Mouse (Mus musculus): ENCODE results near the gene Trim13.
A peak's percentile ranks its signal among the peaks of the same experiment; 100 is the strongest.

DNA sequence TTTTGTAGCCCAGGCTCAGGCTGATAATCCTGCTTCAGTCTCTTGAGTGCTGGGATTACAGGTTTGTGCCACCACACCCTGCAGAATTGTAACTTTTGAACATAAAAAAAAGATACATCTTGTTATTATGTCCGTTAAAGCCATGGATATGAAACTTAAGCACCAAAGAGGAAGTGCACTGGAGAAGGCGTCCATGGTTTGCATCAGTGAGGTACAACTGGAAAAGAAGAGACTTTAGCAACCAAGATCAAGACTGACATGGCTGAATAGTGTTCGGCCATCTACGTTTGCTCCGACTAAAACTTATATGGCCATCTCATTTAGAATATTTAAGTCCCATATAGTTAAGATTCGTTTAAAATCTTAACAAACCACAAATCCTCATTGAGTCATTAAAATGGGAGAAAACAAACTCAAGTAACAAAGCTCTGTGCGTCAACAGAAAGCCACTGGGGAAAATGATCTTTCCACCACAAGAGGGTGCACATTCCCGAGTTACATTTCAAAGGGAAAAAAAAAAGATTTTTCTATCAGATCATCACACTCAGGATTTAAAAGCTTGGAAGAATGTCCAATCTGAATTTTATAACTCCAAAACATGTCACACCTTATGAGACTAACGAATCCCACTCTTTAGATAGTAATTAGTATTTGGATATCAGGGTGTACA, 52.4 kb downstream of the Trim13 start:
- TF ChIP-seq CTCF (IDR thresholded peaks at IDR 0.05; ENCODE audit: low read depth), result peak; percentile 57; the same call in 1 of the 2 replicates
- no peak for TF ChIP-seq EP300 (IDR thresholded peaks at IDR 0.05; ENCODE audit: low read depth)

Data from liver, embryonic 14.5 days (tissue).